Mouse (Mus musculus) cerebellum, adult 2 months (tissue): ENCODE results near the gene Rfc3.

Source experiments
- CTCF ChIP-seq: fragments of 200-500 bp; IDR thresholded peaks from 2 replicates; pipeline ENCODE4 v1.5.1; 2011; ENCODE audit warnings: low read depth, mild to moderate bottlenecking, control low read depth, low read length, moderate library complexity, borderline replicate concordance; ENCODE audit not compliant: insufficient read depth
- POLR2A ChIP-seq: fragments of 200-500 bp; IDR thresholded peaks from 2 replicates; pipeline ENCODE4 v1.6.1; 2011; ENCODE audit warnings: low read length, control low read depth, borderline replicate concordance; ENCODE audit not compliant: insufficient read depth

DNA sequence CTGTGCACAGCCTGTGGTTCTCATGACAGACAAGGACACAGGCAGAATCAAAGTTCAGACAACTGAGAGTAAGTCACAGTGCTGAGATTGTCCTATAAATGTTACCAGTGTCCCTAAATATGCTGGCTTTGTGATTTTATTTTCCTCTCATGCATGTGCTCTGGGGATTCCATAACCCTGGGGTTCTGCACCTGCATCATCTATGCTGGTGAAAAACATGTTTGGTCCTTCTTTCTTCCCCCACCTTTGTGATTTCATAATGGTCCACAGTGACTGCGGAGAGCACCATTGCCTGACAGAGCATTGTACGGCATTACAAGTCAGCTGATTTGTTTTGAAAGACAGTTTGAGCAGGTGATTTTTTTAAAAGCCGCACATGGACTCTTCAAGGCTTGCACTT lies 45.1 kb downstream of the Rfc3 start, which contains the start of gene Vmn2r18:
- TF ChIP-seq POLR2A (no peak), CTCF (no peak)
